Mouse (Mus musculus): Measurements from ENCODE around the gene Mill2.
"Not testable (repeated sequence)": the region's sequence is repeated elsewhere in the genome, so short reads cannot be mapped to it uniquely, and the experiment has no call there.

- TF ChIP-seq GATA1 (IDR thresholded peaks at IDR 0.05; ENCODE audit: borderline replicate concordance, low read length); FLI1 (IDR thresholded peaks at IDR 0.05; ENCODE audit: low read length): not testable (repeated sequence)
Measured at GRCm38 (mm10) chr7:18790671-18791070, 49.1 kb upstream of the Mill2 start.

Data from megakaryocyte, embryonic 14.5 days (primary cell).